ENCODE assay signal across 8 mouse cellular contexts in the genomic region with DNA sequence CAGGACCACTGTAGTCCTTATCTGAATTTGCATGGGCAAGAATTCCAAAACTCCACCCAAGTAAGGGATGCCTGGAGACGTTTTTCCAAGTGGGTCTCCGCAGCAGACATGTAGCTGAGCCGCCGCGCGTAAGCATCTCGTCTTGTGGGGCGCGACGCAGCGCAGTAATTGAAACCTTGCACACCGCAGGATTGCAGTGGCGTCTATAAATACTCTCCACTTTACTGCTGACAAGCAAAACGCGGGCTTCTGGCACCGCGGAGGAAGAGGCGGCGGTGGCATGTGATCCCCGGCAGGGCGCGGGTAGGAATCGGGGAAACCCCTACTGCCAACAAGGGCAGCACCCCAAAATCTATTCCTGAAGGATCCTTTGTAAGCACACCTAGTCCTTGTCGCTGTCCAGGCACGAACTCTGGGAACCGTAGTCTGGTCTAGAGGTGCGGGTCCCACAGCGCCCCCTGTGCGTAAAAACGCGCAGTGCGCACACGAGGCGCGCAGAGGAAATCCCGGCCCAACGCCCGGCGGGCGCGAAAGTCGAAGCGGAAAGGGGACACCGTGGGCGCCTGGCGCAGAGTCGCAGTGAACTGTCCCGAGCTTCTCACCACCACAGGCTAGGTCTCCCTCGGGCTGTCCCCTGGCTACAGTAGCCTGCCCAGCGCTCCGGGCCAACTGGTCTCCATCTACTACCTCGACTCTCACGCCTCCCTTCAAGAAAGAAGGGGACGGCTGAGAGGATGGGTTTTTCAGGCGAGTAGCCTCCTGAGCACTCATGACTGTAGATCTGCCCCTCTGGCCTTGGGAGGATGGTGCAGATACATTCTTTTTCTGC.
A peak's percentile ranks its signal among the peaks of the same experiment; 100 is the strongest.
DNase-seq lines count a peak whose midpoint lies in the region; ATAC-seq and TF ChIP-seq lines count a peak whose summit lies in the region.

No protein-coding gene starts in this region.

- WGBS in embryonic facial prominence, embryonic 11.5 days, result under 1% methylated on average over 53 of the region's 55 CpGs
- under 1% methylated on average over 55 of the region's 55 CpGs for WGBS in limb, embryonic 13.5 days
- WGBS in midbrain, embryonic 13.5 days, result 2% methylated on average over 55 of the region's 55 CpGs
- 5% methylated on average over 55 of the region's 55 CpGs for WGBS in small intestine, adult 2 months

- H3K27ac ChIP-seq in embryonic facial prominence, embryonic 11.5 days (replicated peaks; ENCODE audit: low read depth, low read length), result no peak overlapping the region
- peak overlapping the region; percentile 89 for H3K27ac ChIP-seq in limb, embryonic 13.5 days
- H3K27ac ChIP-seq in midbrain, embryonic 13.5 days, result 0 out of 2 replicates have a peak overlapping the region, but pooled peaks have one; percentile 39
- no peak overlapping the region for H3K27ac ChIP-seq in small intestine, adult 2 months (ENCODE audit: insufficient read depth, low read depth, low read length)

- no peaks in the 10 kb centered on the region for H3K27me3 ChIP-seq in embryonic facial prominence, embryonic 11.5 days (ENCODE audit: control insufficient read depth, insufficient read depth, low read length)
- H3K27me3 ChIP-seq in limb, embryonic 13.5 days, result peaks cover 2% of the 10 kb centered on the region; the same call in 1 of the 2 replicates
- H3K27me3 ChIP-seq in midbrain, embryonic 13.5 days, result peaks cover 39% of the 10 kb centered on the region
- H3K27me3 ChIP-seq in small intestine, adult 2 months (ENCODE audit: control insufficient read depth, insufficient read depth, low read length), result 0 out of 2 replicates have a peak, but pooled peaks cover 3% of the 10 kb centered on the region

- H3K4me2 ChIP-seq in embryonic facial prominence, embryonic 11.5 days (ENCODE audit: low read depth, low read length), result peak overlapping the region; percentile 89
- H3K4me2 ChIP-seq in limb, embryonic 13.5 days (replicated peaks), result peak overlapping the region; percentile 90
- peak overlapping the region; percentile 91 for H3K4me2 ChIP-seq in midbrain, embryonic 13.5 days (replicated peaks)

- no peaks in the 10 kb centered on the region for H3K9me3 ChIP-seq in embryonic facial prominence, embryonic 11.5 days (replicated peaks; ENCODE audit: control insufficient read depth, low read length)
- no peaks in the 10 kb centered on the region for H3K9me3 ChIP-seq in limb, embryonic 13.5 days
- H3K9me3 ChIP-seq in midbrain, embryonic 13.5 days, result no peaks in the 10 kb centered on the region

- H3K4me1 ChIP-seq in embryonic facial prominence, embryonic 11.5 days (ENCODE audit: control insufficient read depth, insufficient read depth, low read length), result no peaks in the 10 kb centered on the region
- H3K4me1 ChIP-seq in limb, embryonic 13.5 days, result peaks cover 43% of the 10 kb centered on the region
- H3K4me1 ChIP-seq in midbrain, embryonic 13.5 days (replicated peaks), result peaks cover 36% of the 10 kb centered on the region
- H3K4me1 ChIP-seq in small intestine, adult 2 months (ENCODE audit: control insufficient read depth, insufficient read depth, insufficient read length, low read length), result peaks cover 3% of the 10 kb centered on the region; the same call in 1 of the 2 replicates

- peak overlapping the region; percentile 54 for H3K4me3 ChIP-seq in embryonic facial prominence, embryonic 11.5 days (ENCODE audit: low read depth, low read length)
- H3K4me3 ChIP-seq in limb, embryonic 13.5 days, result peak overlapping the region; percentile 69
- peak overlapping the region; percentile 54 for H3K4me3 ChIP-seq in midbrain, embryonic 13.5 days (replicated peaks)
- H3K4me3 ChIP-seq in small intestine, adult 2 months (ENCODE audit: low read depth, low read length), result peak overlapping the region; percentile 69

- TF ChIP-seq POLR2A in small intestine, adult 2 months (IDR thresholded peaks at IDR 0.05; ENCODE audit: low read depth, low read length), result no peak

- peak; percentile 42 for DNase-seq in adrenal gland, adult 8-10 months
- peak; percentile 90 for DNase-seq in embryonic facial prominence, embryonic 11.5 days (ENCODE audit: low spot score)
- peak; percentile 79 for DNase-seq in heart, adult 8-10 months (ENCODE audit: low spot score)
- DNase-seq in kidney, adult 18-20 months, result peak; percentile 90

- ATAC-seq in embryonic facial prominence, embryonic 11.5 days (replicated peaks; ENCODE audit: insufficient number of reproducible peaks, low FRiP score, low TSS enrichment, low read depth), result peak; percentile 80
- ATAC-seq in limb, embryonic 13.5 days (ENCODE audit: low FRiP score, low read depth), result peak; percentile 76
- peak; percentile 79 for ATAC-seq in midbrain, embryonic 13.5 days
- ATAC-seq in erythroid progenitor cell, adult 5-6 weeks (replicated peaks; ENCODE audit: low FRiP score, poor library complexity, severe bottlenecking), result no peak

- peak overlapping the region; percentile 68 for H3K9ac ChIP-seq in embryonic facial prominence, embryonic 11.5 days (replicated peaks; ENCODE audit: low read length)
- H3K9ac ChIP-seq in limb, embryonic 13.5 days, result peak overlapping the region; percentile 76
- peak overlapping the region; percentile 62 for H3K9ac ChIP-seq in midbrain, embryonic 13.5 days (replicated peaks)

- peak; percentile 63 for TF ChIP-seq CTCF in small intestine, adult 2 months (IDR thresholded peaks at IDR 0.05; ENCODE audit: extremely low read depth, insufficient read length, insufficient replicate concordance, low read depth, low read length)

- no peaks in the 10 kb centered on the region for H3K36me3 ChIP-seq in embryonic facial prominence, embryonic 11.5 days (replicated peaks; ENCODE audit: control insufficient read depth, insufficient read depth, low read depth, low read length)
- H3K36me3 ChIP-seq in limb, embryonic 13.5 days, result 0 out of 2 replicates have a peak, but pooled peaks cover 2% of the 10 kb centered on the region
- H3K36me3 ChIP-seq in midbrain, embryonic 13.5 days, result no peaks in the 10 kb centered on the region
- no peaks in the 10 kb centered on the region for H3K36me3 ChIP-seq in small intestine, adult 2 months (ENCODE audit: control insufficient read depth, insufficient read depth, low read length)

Comparison
In these comparisons a context has a peak if more than half of its experiments do, and no peak if none do; other contexts are left out.
1. H3K27ac ChIP-seq: peak in limb, embryonic 13.5 days (single experiment) and midbrain, embryonic 13.5 days (single experiment); none in embryonic facial prominence, embryonic 11.5 days (single experiment) and small intestine, adult 2 months (single experiment).
2. Peak in every context shown above with its lines, with median percentiles within 50 percentile points of each other: DNase-seq, H3K4me2 ChIP-seq, H3K4me3 ChIP-seq and H3K9ac ChIP-seq.